Mouse (Mus musculus): ENCODE measurements around the gene Sorcs3. TPM values are rescaled to one million over a fixed set of nuclear protein-coding genes. Genes with fewer than 3 reads are reported as not detected.

Gene Sorcs3
- polyA plus RNA-seq, 1 experiment: 1.1 TPM

DNA sequence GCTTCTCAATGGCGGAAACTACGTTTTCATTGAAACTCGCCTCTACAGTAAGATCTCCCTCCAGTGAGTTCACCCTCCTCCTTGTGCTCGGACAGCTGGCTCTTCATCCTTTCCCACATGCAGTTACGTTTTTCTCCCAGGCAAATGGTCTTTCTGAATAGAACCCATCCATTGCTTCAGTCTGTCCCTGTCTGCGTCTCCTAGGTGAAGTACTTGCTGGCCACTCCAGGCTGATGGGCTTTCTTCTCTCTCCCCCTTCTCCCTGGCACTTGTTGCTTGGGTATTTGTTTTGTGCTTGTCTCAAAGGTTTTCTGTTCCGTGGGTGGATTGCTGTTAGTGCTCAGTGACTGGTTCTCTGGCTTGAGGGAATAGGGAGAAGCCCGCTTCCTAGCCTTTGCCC lies 122.3 kb downstream of the Sorcs3 start:
- TF ChIP-seq POLR2A (IDR thresholded peaks at IDR 0.05; ENCODE audit: borderline replicate concordance, control insufficient read depth, low read depth, low read length) (no peak), CTCF (IDR thresholded peaks at IDR 0.05; ENCODE audit: control insufficient read depth, insufficient read depth, low read length) (no peak)
- Histone ChIP-seq H3K4me1 (ENCODE audit: control insufficient read depth, insufficient read depth, low read length) (no peaks in the 10 kb centered on the region), H3K27ac (ENCODE audit: control insufficient read depth, insufficient read depth, low read depth, low read length, poor library complexity) (no peak overlapping the region), H3K4me3 (replicated peaks; ENCODE audit: control insufficient read depth, low read depth, low read length) (no peak overlapping the region)
- WGBS: 69% methylated on average over 8 of the region's 8 CpGs

DNA sequence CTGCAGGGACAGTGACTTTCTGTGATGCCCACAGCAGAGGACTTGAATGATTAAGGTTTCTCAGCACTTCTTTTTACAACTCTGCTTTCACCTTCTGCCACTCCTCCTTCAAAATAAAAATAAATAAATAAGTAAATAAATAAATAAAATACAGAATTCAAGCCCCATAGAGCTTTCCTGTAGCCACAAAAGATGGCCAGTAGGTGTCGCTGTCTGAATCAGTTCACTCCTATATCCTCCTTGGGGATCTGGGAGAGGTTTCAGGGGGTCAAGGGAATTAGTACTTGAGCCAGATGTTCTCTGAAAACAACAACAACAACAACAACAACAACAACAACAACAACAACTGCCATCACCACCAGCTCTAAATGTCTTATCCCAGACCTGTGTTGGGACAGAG lies 125.8 kb downstream of the Sorcs3 start:
- no peak for TF ChIP-seq CTCF (IDR thresholded peaks at IDR 0.05; ENCODE audit: control insufficient read depth, insufficient read depth, low read length)
- no peak for TF ChIP-seq POLR2A (IDR thresholded peaks at IDR 0.05; ENCODE audit: borderline replicate concordance, control insufficient read depth, low read depth, low read length)
- WGBS: 8% methylated on average over 1 of the region's 1 CpGs
- Histone ChIP-seq H3K4me3 (replicated peaks; ENCODE audit: control insufficient read depth, low read depth, low read length) (no peak overlapping the region), H3K4me1 (ENCODE audit: control insufficient read depth, insufficient read depth, low read length) (no peaks in the 10 kb centered on the region), H3K27ac (ENCODE audit: control insufficient read depth, insufficient read depth, low read depth, low read length, poor library complexity) (no peak overlapping the region)

DNA sequence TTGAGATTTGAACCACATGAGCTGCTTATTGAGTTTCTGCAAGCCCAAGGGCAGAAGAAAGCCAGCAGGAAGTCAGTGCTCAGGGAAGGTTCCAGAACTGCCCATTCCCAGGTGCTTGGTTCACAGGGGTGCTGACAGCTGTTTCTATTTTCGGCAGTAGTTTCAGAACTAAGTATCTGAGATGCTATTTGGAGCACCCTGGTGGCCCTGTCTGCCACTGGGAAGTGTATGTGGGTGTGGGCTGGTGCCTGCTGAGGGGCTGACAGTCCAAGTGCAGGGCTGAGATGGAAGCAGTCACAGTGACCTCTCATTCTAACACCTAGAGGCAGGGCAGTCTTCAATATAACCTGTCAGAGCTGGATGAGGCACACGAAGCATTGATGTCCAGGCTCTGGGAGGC lies 127.3 kb downstream of the Sorcs3 start:
- Histone ChIP-seq H3K4me3 (replicated peaks; ENCODE audit: control insufficient read depth, low read depth, low read length) (no peak overlapping the region), H3K27ac (ENCODE audit: control insufficient read depth, insufficient read depth, low read depth, low read length, poor library complexity) (no peak overlapping the region), H3K4me1 (ENCODE audit: control insufficient read depth, insufficient read depth, low read length) (no peaks in the 10 kb centered on the region)
- 71% methylated on average over 2 of the region's 2 CpGs for WGBS
- TF ChIP-seq POLR2A (IDR thresholded peaks at IDR 0.05; ENCODE audit: borderline replicate concordance, control insufficient read depth, low read depth, low read length): no peak
- TF ChIP-seq CTCF (IDR thresholded peaks at IDR 0.05; ENCODE audit: control insufficient read depth, insufficient read depth, low read length): no peak

DNA sequence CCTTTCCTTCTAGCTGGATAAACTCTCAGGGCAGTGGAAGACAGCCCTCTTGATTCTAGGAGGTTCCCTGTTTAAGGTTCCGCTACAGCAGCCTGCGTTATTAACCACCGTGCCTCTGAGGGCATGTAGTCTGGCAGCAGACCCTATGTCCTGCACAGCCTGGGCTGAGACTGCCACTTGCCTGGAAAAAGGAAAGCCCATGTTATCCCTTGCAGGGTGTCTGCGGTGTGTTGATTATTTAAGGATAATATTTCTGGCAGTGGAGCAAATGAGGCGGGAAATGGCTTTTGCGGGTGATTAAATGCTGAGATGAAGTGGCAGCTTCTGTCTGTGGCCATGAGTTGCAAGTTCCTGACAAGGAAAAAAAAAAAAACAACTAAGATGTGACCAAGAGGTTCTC lies 131.6 kb downstream of the Sorcs3 start:
- Histone ChIP-seq H3K4me3 (replicated peaks; ENCODE audit: control insufficient read depth, low read depth, low read length) (no peak overlapping the region), H3K27ac (ENCODE audit: control insufficient read depth, insufficient read depth, low read depth, low read length, poor library complexity) (no peak overlapping the region), H3K4me1 (ENCODE audit: control insufficient read depth, insufficient read depth, low read length) (no peaks in the 10 kb centered on the region)
- TF ChIP-seq CTCF (IDR thresholded peaks at IDR 0.05; ENCODE audit: control insufficient read depth, insufficient read depth, low read length) (no peak), POLR2A (IDR thresholded peaks at IDR 0.05; ENCODE audit: borderline replicate concordance, control insufficient read depth, low read depth, low read length) (no peak)
- 81% methylated on average over 6 of the region's 6 CpGs for WGBS

DNA sequence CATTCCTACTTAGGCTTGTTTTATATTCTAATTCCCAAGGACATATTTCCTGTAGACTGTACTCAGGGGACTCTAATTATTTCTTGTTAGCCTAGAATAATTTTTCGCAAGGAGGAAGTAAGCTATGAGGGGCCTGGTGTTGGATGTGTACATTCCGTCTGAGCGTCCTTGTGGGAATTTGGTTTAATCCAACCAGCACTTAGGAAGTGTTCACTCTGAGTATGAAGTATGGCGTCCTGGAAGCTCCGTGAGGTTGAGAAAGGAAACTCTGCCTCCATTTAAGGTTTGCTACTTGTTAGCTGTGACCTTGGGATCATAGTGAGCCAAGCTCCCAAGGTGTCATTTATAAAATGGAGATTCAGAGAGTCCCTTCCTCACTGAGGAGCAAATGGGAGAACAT lies 132.3 kb downstream of the Sorcs3 start:
- 79% methylated on average over 5 of the region's 5 CpGs for WGBS
- H3K4me1 ChIP-seq (ENCODE audit: control insufficient read depth, insufficient read depth, low read length): no peaks in the 10 kb centered on the region
- TF ChIP-seq POLR2A (IDR thresholded peaks at IDR 0.05; ENCODE audit: borderline replicate concordance, control insufficient read depth, low read depth, low read length) (no peak), CTCF (IDR thresholded peaks at IDR 0.05; ENCODE audit: control insufficient read depth, insufficient read depth, low read length) (no peak)
- no peak overlapping the region for H3K27ac ChIP-seq (ENCODE audit: control insufficient read depth, insufficient read depth, low read depth, low read length, poor library complexity)
- no peak overlapping the region for H3K4me3 ChIP-seq (replicated peaks; ENCODE audit: control insufficient read depth, low read depth, low read length)

GRCm38 (mm10) chr19:48342770-48343169 lies 136.9 kb downstream of the Sorcs3 start:
- TF ChIP-seq CTCF (IDR thresholded peaks at IDR 0.05; ENCODE audit: control insufficient read depth, insufficient read depth, low read length) (no peak), POLR2A (IDR thresholded peaks at IDR 0.05; ENCODE audit: borderline replicate concordance, control insufficient read depth, low read depth, low read length) (no peak)
- Histone ChIP-seq H3K27ac (ENCODE audit: control insufficient read depth, insufficient read depth, low read depth, low read length, poor library complexity) (no peak overlapping the region), H3K4me3 (replicated peaks; ENCODE audit: control insufficient read depth, low read depth, low read length) (no peak overlapping the region), H3K4me1 (ENCODE audit: control insufficient read depth, insufficient read depth, low read length) (no peaks in the 10 kb centered on the region; the same call in 1 of the 2 replicates)
- 88% methylated on average over 4 of the region's 4 CpGs for WGBS

DNA sequence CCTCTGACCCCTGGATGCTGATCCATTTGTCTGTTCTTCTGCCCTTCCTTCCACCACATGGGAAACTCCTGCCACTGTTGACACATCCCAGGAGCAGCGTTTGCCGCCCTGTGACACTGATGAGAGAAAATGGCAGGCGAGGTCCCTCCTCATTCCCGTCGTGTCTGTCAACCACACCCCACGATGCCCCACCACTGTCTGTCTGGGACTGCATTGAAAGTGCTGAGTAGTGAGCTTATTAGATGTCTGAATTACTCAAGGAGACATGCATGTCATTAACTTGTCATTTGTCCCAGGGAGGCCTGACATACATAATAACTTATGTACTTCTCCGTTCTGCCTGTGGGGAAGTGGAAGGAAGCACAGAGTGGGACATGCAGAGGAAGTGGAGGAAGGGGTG lies 137.6 kb downstream of the Sorcs3 start:
- H3K27ac ChIP-seq (ENCODE audit: control insufficient read depth, insufficient read depth, low read depth, low read length, poor library complexity): no peak overlapping the region
- 63% methylated on average over 7 of the region's 7 CpGs for WGBS

GRCm38 (mm10) chr19:48347116-48347515 lies 141.3 kb downstream of the Sorcs3 start:
- Histone ChIP-seq H3K4me3 (replicated peaks; ENCODE audit: control insufficient read depth, low read depth, low read length) (no peak overlapping the region), H3K4me1 (ENCODE audit: control insufficient read depth, insufficient read depth, low read length) (no peaks in the 10 kb centered on the region; the same call in 1 of the 2 replicates), H3K27ac (ENCODE audit: control insufficient read depth, insufficient read depth, low read depth, low read length, poor library complexity) (no peak overlapping the region)
- WGBS: 83% methylated on average over 5 of the region's 5 CpGs
- TF ChIP-seq POLR2A (IDR thresholded peaks at IDR 0.05; ENCODE audit: borderline replicate concordance, control insufficient read depth, low read depth, low read length): no peak
- no peak for TF ChIP-seq CTCF (IDR thresholded peaks at IDR 0.05; ENCODE audit: control insufficient read depth, insufficient read depth, low read length)

More for the DNA sequence above, 137.6 kb downstream of the Sorcs3 start:
- Histone ChIP-seq H3K4me1 (ENCODE audit: control insufficient read depth, insufficient read depth, low read length) (no peaks in the 10 kb centered on the region; the same call in 1 of the 2 replicates), H3K4me3 (replicated peaks; ENCODE audit: control insufficient read depth, low read depth, low read length) (no peak overlapping the region)
- TF ChIP-seq POLR2A (IDR thresholded peaks at IDR 0.05; ENCODE audit: borderline replicate concordance, control insufficient read depth, low read depth, low read length): no peak
- no peak for TF ChIP-seq CTCF (IDR thresholded peaks at IDR 0.05; ENCODE audit: control insufficient read depth, insufficient read depth, low read length)

GRCm38 (mm10) chr19:48356806-48357205 lies 151.0 kb downstream of the Sorcs3 start:
- H3K4me1 ChIP-seq (ENCODE audit: control insufficient read depth, insufficient read depth, low read length): no peaks in the 10 kb centered on the region
- H3K27ac ChIP-seq (ENCODE audit: control insufficient read depth, insufficient read depth, low read depth, low read length, poor library complexity): no peak overlapping the region
- H3K4me3 ChIP-seq (replicated peaks; ENCODE audit: control insufficient read depth, low read depth, low read length): no peak overlapping the region
- WGBS: 53% methylated on average over 2 of the region's 2 CpGs
- TF ChIP-seq POLR2A (IDR thresholded peaks at IDR 0.05; ENCODE audit: borderline replicate concordance, control insufficient read depth, low read depth, low read length): no peak
- no peak for TF ChIP-seq CTCF (IDR thresholded peaks at IDR 0.05; ENCODE audit: control insufficient read depth, insufficient read depth, low read length)
